Mouse (Mus musculus) forebrain, embryonic 11.5 days (tissue): Measurements from ENCODE around the gene Cdc42ep1. TPM values are rescaled to one million over a fixed set of nuclear protein-coding genes. Genes with fewer than 3 reads are reported as not detected.
"Not testable (repeated sequence)": the region's sequence is repeated elsewhere in the genome, so short reads cannot be mapped to it uniquely, and the experiment has no call there.

Experiments used
- ATAC-seq: fragments of 200-750 bp; cut with Nextera tagmentation; replicated peaks from 2 replicates; pipeline ENCODE4 v1.8.0; 2017; ENCODE audit warnings: moderate TSS enrichment; ENCODE audit not compliant: low FRiP score
- DNase-seq: peaks from one replicate; pipeline ENCODE4 v3.0.0-alpha.2; 2017; ENCODE audit warnings: low spot score
- H3K27ac ChIP-seq: fragments of 300-500 bp; sonication (generic); 2 replicates; pipeline ENCODE4 v1.5.1; 2014; ENCODE audit warnings: low read depth, low read length
- H3K27me3 ChIP-seq: fragments of 300-500 bp; sonication (generic); 2 replicates; pipeline ENCODE4 v1.6.1; 2014; ENCODE audit warnings: mild to moderate bottlenecking, low read length, mixed read lengths; ENCODE audit not compliant: control insufficient read depth, insufficient read depth
- H3K36me3 ChIP-seq: fragments of 300-500 bp; sonication (generic); 2 replicates; pipeline ENCODE4 v1.6.1; 2014; ENCODE audit warnings: mild to moderate bottlenecking, low read length, moderate library complexity, mixed read lengths; ENCODE audit not compliant: control insufficient read depth, insufficient read depth
- H3K4me1 ChIP-seq: fragments of 300-500 bp; sonication (generic); replicated peaks from 2 replicates; pipeline ENCODE4 v1.6.1; 2014; ENCODE audit warnings: low read length, mixed read lengths; ENCODE audit not compliant: control insufficient read depth, insufficient read depth
- H3K4me2 ChIP-seq: fragments of 300-500 bp; sonication (generic); 2 replicates; pipeline ENCODE4 v1.6.1; 2014; ENCODE audit warnings: low read depth, mild to moderate bottlenecking, low read length, moderate library complexity, mixed read lengths; ENCODE audit not compliant: severe bottlenecking
- H3K4me3 ChIP-seq: fragments of 300-500 bp; sonication (generic); 2 replicates; pipeline ENCODE4 v1.5.1; 2014; ENCODE audit warnings: low read depth, low read length
- H3K9ac ChIP-seq: fragments of 300-500 bp; sonication (generic); 2 replicates; pipeline ENCODE4 v1.6.1; 2014; ENCODE audit warnings: low read length
- H3K9me3 ChIP-seq: fragments of 300-500 bp; sonication (generic); 2 replicates; pipeline ENCODE4 v1.6.1; 2016; ENCODE audit warnings: low read length, mixed read lengths; ENCODE audit not compliant: control insufficient read depth
- WGBS: fragments of 180-500 bp; shearing (Covaris S2); extraction: QIAGEN DNeasy Blood & Tissue Kit; methylation state at CpG from one replicate; pipeline ENCODE4 v1.1.7; 2014; 5-methylcytosine and 5-hydroxymethylcytosine counted together
- polyA plus RNA-seq: library from polyadenylated mRNA; unstranded; fragments of >200 nt; fragmentation: Nextera tagmentation; extraction: Ambion mirVana; gene quantifications from 2 replicates; pipeline ENCODE4 v1.2.1, GENCODE M21; 2014

Cdc42ep1 gene
- polyA plus RNA-seq, 1 experiment from 2014 or later = 9.6 TPM

DNA sequence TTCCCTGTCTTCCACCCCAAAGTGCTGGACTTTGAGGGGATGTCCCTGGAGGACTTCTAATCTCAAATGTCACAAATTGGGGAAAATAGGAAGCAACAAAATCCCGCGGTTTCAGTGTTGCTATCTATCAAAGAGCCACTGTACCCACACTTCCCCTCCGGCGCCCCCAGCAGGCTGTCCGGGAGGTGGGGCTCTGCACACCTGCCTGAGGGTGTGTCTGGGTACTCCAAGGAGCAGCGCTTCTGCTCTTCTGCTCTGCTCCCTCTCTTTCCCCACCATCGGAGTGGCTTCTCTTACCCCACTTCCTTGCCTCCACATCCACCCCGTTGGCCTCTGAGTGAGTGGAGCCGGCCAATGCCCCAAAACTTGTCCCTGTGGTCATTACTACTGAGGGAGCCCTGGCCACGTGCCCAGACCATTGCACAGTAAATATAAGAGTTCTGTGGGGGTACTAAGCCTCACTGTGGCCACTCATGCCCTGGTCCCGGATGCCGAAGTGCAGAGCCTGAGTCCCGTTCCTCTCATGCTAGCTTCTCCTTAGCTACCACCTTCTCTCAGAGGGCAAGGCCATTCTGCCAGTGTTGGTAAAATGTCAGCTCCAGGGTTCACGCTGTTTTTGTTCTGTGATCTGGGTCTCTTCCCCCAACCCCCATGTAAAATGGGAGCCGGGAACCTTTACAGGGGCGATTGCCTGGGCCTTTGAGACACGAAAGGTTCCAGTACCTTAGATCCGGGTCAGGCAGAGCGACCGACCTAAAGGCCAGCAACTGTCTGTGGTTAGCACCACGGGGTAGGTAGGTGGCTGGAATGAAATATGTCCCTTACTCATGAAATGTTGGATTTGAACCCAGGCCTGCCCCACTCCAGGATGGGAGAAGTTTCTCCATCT lies 1.4 kb downstream of the Cdc42ep1 start:
- no peaks in the 10 kb centered on the region for H3K9me3 ChIP-seq
- H3K27me3 ChIP-seq = peaks cover 40% of the 10 kb centered on the region
- H3K27ac ChIP-seq = no peak overlapping the region
- ATAC-seq = no peak
- no peak overlapping the region for H3K4me2 ChIP-seq
- H3K36me3 ChIP-seq = no peaks in the 10 kb centered on the region
- WGBS = 39% methylated on average over 21 of the region's 21 CpGs
- 0 out of 2 replicates have a peak overlapping the region, but pooled peaks have one; percentile 1 for H3K4me3 ChIP-seq
- DNase-seq = no peak
- peaks cover 18% of the 10 kb centered on the region for H3K4me1 ChIP-seq
- no peak overlapping the region; the same call in 1 of the 2 replicates for H3K9ac ChIP-seq

DNA sequence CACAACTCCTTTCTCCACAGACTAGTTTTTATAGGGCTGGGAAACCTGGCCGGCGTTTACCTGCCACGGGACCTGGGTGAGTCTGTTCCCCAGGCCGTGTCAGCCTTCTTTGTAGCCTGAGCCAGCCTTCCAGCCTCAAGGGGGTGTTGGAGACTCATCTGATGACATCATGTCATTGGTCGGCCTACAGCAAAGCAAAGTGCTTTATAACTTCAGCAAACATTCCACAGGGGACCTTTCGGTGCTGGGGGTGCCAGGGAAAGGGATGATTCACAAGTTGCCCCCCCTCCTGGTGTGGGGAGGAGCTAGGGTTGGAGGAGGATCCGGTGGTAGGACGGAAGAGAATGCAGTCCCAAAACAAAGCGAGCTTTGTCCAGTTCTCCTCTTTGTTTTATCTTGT lies 2.4 kb downstream of the Cdc42ep1 start:
- Histone ChIP-seq H3K4me2 (no peak overlapping the region), H3K4me1 (peaks cover 13% of the 10 kb centered on the region), H3K27ac (no peak overlapping the region), H3K36me3 (no peaks in the 10 kb centered on the region), H3K9ac (no peak overlapping the region), H3K9me3 (no peaks in the 10 kb centered on the region), H3K4me3 (no peak overlapping the region), H3K27me3 (peaks cover 40% of the 10 kb centered on the region)
- 49% methylated on average over 9 of the region's 9 CpGs for WGBS
- DNase-seq (no peak), ATAC-seq (no peak)

DNA sequence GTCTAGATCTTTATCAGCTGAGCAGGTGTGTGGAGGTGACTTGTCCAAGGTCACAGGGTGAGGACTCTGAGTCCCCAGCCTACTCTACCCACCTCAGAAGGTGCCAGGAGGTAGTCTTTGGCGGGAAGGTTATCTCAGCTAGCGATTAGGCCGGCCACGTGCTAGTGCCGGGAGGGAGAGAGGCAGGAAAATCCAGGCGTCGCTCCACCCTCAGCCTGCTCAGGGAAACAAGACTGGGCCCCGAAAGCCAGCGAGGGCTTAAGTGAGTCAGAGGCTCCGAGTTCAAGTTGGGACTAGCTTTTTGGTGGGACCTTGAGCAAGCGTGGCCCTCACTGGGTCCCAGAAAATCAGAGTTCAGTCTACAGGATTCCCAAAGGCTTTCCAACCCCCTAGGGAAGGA lies 2.9 kb downstream of the Cdc42ep1 start:
- DNase-seq = no peak
- ATAC-seq = no peak

DNA sequence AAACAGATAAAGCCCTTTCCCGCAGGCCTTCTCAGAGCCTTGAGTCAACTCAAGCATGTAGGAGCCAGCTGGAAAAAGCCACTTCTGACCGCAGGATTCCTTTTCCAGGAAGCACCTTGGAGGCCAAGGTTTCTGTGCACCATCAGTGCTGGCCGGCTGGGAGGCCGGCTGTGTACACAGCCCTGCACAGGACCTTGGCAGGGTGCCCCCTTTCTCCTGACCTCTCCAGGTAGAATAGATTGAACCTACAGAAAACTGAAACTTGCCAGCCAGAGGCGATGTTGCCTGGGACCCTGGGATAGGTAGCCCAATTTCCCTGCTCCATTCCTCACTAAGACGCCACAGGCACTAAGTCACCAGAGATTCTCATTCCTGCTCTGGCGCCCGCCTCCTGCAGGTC lies 3.4 kb downstream of the Cdc42ep1 start:
- H3K36me3 ChIP-seq = no peaks in the 10 kb centered on the region
- H3K4me2 ChIP-seq = no peak overlapping the region
- peaks cover 9% of the 10 kb centered on the region; the same call in 1 of the 2 replicates for H3K4me1 ChIP-seq
- DNase-seq (no peak), ATAC-seq (no peak)
- no peaks in the 10 kb centered on the region for H3K9me3 ChIP-seq
- H3K27ac ChIP-seq = no peak overlapping the region
- peaks cover 36% of the 10 kb centered on the region for H3K27me3 ChIP-seq
- no peak overlapping the region for H3K9ac ChIP-seq
- H3K4me3 ChIP-seq = no peak overlapping the region
- WGBS = 88% methylated on average over 8 of the region's 8 CpGs

More for the DNA sequence above, 2.9 kb downstream of the Cdc42ep1 start:
- Histone ChIP-seq H3K4me3 (no peak overlapping the region), H3K27me3 (peaks cover 40% of the 10 kb centered on the region), H3K4me1 (peaks cover 11% of the 10 kb centered on the region; the same call in 1 of the 2 replicates), H3K4me2 (no peak overlapping the region), H3K36me3 (no peaks in the 10 kb centered on the region), H3K9me3 (no peaks in the 10 kb centered on the region), H3K9ac (no peak overlapping the region), H3K27ac (no peak overlapping the region)
- 80% methylated on average over 11 of the region's 11 CpGs for whole genome bisulfite sequencing

DNA sequence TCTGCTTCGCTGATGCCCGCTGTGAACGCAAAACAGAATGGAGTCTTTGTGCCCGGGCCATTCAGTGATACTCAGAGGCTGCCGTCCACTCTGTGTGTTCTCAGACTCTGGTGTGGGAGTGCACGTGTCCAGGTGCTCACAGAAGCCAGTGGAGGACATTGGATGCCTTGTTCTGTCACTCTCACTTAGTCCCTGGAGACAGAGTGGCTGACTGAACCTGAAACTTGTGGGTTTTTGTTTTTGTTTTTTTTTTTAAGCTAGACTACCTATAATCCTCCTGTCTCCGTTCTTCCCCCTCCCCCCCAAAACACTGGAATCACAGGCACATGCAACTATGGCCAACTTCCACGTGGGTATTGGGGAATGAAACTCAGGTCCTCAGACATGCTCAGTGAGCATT lies 3.9 kb downstream of the Cdc42ep1 start:
- DNase-seq (no peak), ATAC-seq (no peak)
- Histone ChIP-seq H3K4me2 (no peak overlapping the region), H3K27ac (no peak overlapping the region), H3K27me3 (peaks cover 33% of the 10 kb centered on the region), H3K9me3 (no peaks in the 10 kb centered on the region), H3K4me1 (peaks cover 9% of the 10 kb centered on the region; the same call in 1 of the 2 replicates), H3K4me3 (no peak overlapping the region), H3K9ac (no peak overlapping the region), H3K36me3 (no peaks in the 10 kb centered on the region)
- 81% methylated on average over 8 of the region's 8 CpGs for WGBS

DNA sequence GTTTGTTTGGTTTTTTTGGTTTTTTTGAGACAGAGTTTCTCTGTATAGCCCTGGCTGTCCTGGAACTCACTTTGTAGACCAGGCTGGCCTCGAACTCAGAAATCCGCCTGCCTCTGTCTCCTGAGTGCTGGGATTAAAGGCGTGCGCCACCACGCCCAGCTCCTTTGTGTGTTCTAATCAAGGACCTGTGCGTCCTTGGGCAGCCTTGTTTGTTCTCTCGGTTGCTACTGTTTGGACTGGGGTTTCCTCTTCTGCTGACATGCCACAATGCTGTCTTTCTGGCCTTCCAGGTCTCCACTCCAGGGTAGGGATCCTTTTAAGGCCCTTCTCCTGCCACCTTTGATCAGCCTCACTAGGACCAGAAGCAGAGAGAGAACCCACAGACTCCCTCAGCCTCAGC lies 4.4 kb downstream of the Cdc42ep1 start:
- not testable (repeated sequence) for ATAC-seq, DNase-seq, H3K9me3 ChIP-seq, H3K27ac ChIP-seq, H3K9ac ChIP-seq, H3K36me3 ChIP-seq, H3K4me2 ChIP-seq, H3K4me3 ChIP-seq
- Histone ChIP-seq H3K4me1 (peaks cover 12% of the 10 kb centered on the region; the same call in 1 of the 2 replicates), H3K27me3 (peaks cover 29% of the 10 kb centered on the region)
- 83% methylated on average over 7 of the region's 7 CpGs for WGBS

DNA sequence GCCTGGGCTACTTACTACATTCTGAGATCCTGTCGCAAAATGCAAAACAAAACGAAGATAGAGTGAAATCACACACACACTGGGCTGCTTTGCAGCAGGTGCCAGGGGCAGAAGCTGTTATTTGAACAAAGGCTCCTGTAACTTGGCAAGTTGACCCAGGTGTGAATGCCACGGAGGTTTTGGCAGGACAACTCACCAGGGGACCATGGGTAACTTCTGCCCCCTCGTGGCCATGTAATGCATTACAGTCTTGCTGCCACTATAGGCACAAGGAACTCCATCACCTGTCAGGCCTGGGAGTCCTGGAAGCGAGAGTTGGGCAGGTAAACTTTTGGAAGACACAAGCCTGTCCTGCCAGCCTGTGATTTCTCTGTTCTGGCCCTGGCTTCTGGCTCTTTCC lies 6.0 kb downstream of the Cdc42ep1 start:
- ATAC-seq = no peak
- peak; percentile 86 for DNase-seq
- H3K4me3 ChIP-seq = no peak overlapping the region
- peaks cover 3% of the 10 kb centered on the region; the same call in 1 of the 2 replicates for H3K4me1 ChIP-seq
- peaks cover 14% of the 10 kb centered on the region for H3K27me3 ChIP-seq
- H3K9ac ChIP-seq = no peak overlapping the region
- no peaks in the 10 kb centered on the region for H3K9me3 ChIP-seq
- no peak overlapping the region for H3K4me2 ChIP-seq
- H3K27ac ChIP-seq = no peak overlapping the region
- 29% methylated on average over 5 of the region's 5 CpGs for WGBS
- no peaks in the 10 kb centered on the region for H3K36me3 ChIP-seq

DNA sequence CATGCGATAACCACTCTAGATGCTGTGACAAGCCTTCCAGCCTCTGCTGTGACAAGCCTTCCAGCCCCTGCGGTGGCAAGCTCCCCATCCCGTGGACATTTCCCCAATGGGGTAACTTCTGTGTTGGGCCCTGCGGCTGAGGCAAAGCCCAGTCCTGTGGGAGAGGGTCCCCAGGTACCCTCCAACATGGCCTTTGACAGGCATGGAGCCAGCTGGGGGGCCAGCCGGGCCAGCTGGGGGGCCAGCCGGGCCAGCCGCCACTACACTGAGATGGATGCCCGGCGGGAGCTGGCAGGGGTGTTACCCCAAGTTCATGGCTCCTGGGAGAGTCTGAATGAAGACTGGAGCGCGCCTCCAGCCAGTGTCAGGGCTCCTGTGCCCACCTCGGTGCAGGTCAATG lies 7.1 kb downstream of the Cdc42ep1 start:
- no peaks in the 10 kb centered on the region for H3K9me3 ChIP-seq
- WGBS = 87% methylated on average over 12 of the region's 12 CpGs
- no peak overlapping the region for H3K27ac ChIP-seq
- no peak for ATAC-seq
- H3K27me3 ChIP-seq = peaks cover 4% of the 10 kb centered on the region; the same call in 1 of the 2 replicates
- no peak overlapping the region for H3K4me2 ChIP-seq
- no peak overlapping the region for H3K9ac ChIP-seq
- H3K4me1 ChIP-seq = peaks cover 3% of the 10 kb centered on the region; the same call in 1 of the 2 replicates
- no peaks in the 10 kb centered on the region for H3K36me3 ChIP-seq
- H3K4me3 ChIP-seq = no peak overlapping the region
- DNase-seq = no peak
